Comparison of ENCODE assay signal across 23 mouse cellular contexts in genomic region chr1:178419608-178420007, GRCm38 (mm10). TPM values are rescaled to one million over a fixed set of nuclear protein-coding genes. Genes with fewer than 3 reads are reported as not detected.
DNase-seq lines count a peak whose midpoint lies in the region; ATAC-seq and TF ChIP-seq lines count a peak whose summit lies in the region.
"Had no signal": no experiment of that assay in that cellular context is flagged by ENCODE, and none has a peak within 500 bp of the region (broad histone marks: within the 10 kb centered on the region; RNA-seq: fewer than 3 reads in every experiment).

No protein-coding gene starts in this region.

- no peak overlapping the region for H3K27ac ChIP-seq in liver, postnatal 0 days (ENCODE audit: low read depth)
- no peak overlapping the region for H3K27ac ChIP-seq in liver, embryonic 12.5 days
- H3K27ac ChIP-seq: embryonic facial prominence, embryonic 10.5 days; embryonic facial prominence, embryonic 12.5 days; forebrain, embryonic 13.5 days; forebrain, embryonic 15.5 days had no signal

- no peak overlapping the region for H3K4me2 ChIP-seq in liver, postnatal 0 days (ENCODE audit: low read depth, low read length)
- no peak overlapping the region for H3K4me2 ChIP-seq in liver, embryonic 12.5 days
- H3K4me2 ChIP-seq: embryonic facial prominence, embryonic 12.5 days; forebrain, embryonic 13.5 days; forebrain, embryonic 15.5 days had no signal

- TF ChIP-seq EP300 in liver, postnatal 0 days (IDR thresholded peaks at IDR 0.05; ENCODE audit: low read depth), result no peak

- no peaks in the 10 kb centered on the region for H3K36me3 ChIP-seq in liver, postnatal 0 days (replicated peaks; ENCODE audit: insufficient read depth, low read length)
- H3K36me3 ChIP-seq in liver, embryonic 12.5 days, result no peaks in the 10 kb centered on the region
- H3K36me3 ChIP-seq: embryonic facial prominence, embryonic 10.5 days; embryonic facial prominence, embryonic 12.5 days; forebrain, embryonic 15.5 days; G1E had no signal

- 82% methylated on average over 2 of the region's 2 CpGs for WGBS in liver, postnatal 0 days (ENCODE audit: insufficient replicate concordance)
- 79% methylated on average over 2 of the region's 2 CpGs for WGBS in liver, embryonic 12.5 days (ENCODE audit: insufficient replicate concordance)

- no peak overlapping the region for H3K9ac ChIP-seq in liver, postnatal 0 days (replicated peaks)
- no peak overlapping the region for H3K9ac ChIP-seq in liver, embryonic 12.5 days
- H3K9ac ChIP-seq: embryonic facial prominence, embryonic 12.5 days; forebrain, embryonic 13.5 days; forebrain, embryonic 15.5 days had no signal

- H3K4me3 ChIP-seq in liver, postnatal 0 days (ENCODE audit: low read depth, low read length), result no peak overlapping the region
- H3K4me3 ChIP-seq in liver, embryonic 12.5 days, result no peak overlapping the region
- H3K4me3 ChIP-seq: embryonic facial prominence, embryonic 10.5 days; embryonic facial prominence, embryonic 12.5 days; forebrain, embryonic 13.5 days; forebrain, embryonic 15.5 days had no signal

- H3K4me1 ChIP-seq in liver, postnatal 0 days (ENCODE audit: insufficient read depth), result no peaks in the 10 kb centered on the region
- H3K4me1 ChIP-seq in liver, embryonic 12.5 days, result peaks cover 5% of the 10 kb centered on the region; the same call in 1 of the 2 replicates
- H3K4me1 ChIP-seq: embryonic facial prominence, embryonic 10.5 days; embryonic facial prominence, embryonic 12.5 days; forebrain, embryonic 13.5 days had no signal

- peak; percentile 30 for DNase-seq in kidney, adult 9 months
- no peak for DNase-seq in kidney, postnatal 36 days
- DNase-seq in liver, postnatal 0 days, result no peak
- no peak for DNase-seq in lung, postnatal 14 days
- DNase-seq in thymus, postnatal 36 days, result no peak
- DNase-seq: adrenal gland, adult 8-10 months; adrenal gland, postnatal 14 days; adrenal gland, postnatal 36 days; B cell, adult 2 months; cerebellum, adult 11-12 months; cerebellum, adult 2 months; cerebellum, adult 9-10 months; cerebellum, postnatal 10 days; cerebellum, postnatal 25 days had no signal

- no peak for TF ChIP-seq CTCF in liver, postnatal 0 days (IDR thresholded peaks at IDR 0.05; ENCODE audit: low read depth)

- no peaks in the 10 kb centered on the region for H3K9me3 ChIP-seq in liver, postnatal 0 days (ENCODE audit: low read length)
- no peaks in the 10 kb centered on the region for H3K9me3 ChIP-seq in liver, embryonic 12.5 days (replicated peaks)
- H3K9me3 ChIP-seq: embryonic facial prominence, embryonic 10.5 days; embryonic facial prominence, embryonic 12.5 days; forebrain, embryonic 13.5 days; forebrain, embryonic 15.5 days; G1E had no signal

- no peaks in the 10 kb centered on the region for H3K27me3 ChIP-seq in liver, postnatal 0 days (ENCODE audit: insufficient read depth, low read length)
- H3K27me3 ChIP-seq in liver, embryonic 12.5 days (replicated peaks), result no peaks in the 10 kb centered on the region
- H3K27me3 ChIP-seq: embryonic facial prominence, embryonic 12.5 days; forebrain, embryonic 13.5 days; forebrain, embryonic 15.5 days; Patski had no signal

- peak; percentile 36; the same call in 1 of the 2 replicates for ATAC-seq in liver, postnatal 0 days
- no peak for ATAC-seq in liver, embryonic 12.5 days
- peak; percentile 54; the same call in 1 of the 2 replicates for ATAC-seq in megakaryocyte, adult 5-6 weeks (ENCODE audit: poor library complexity, severe bottlenecking)
- ATAC-seq: activated CD4-positive, CD25-positive, alpha-beta regulatory T cell, adult 4 months; forebrain, embryonic 13.5 days; forebrain, embryonic 15.5 days; Patski had no signal

RNA-seq across cellular contexts. Expression of gene Efcab2, which starts 13.7 kb away (rescaled TPM):
- 2.0 and 2.3 TPM in 2 replicates for polyA plus RNA-seq in liver, postnatal 0 days (2015; fragmentation: Nextera tagmentation; extraction: Ambion mirVana)
- polyA plus RNA-seq in liver, embryonic 12.5 days (2016; fragmentation: Nextera tagmentation; extraction: Ambion mirVana), result 4.6 and 5.2 TPM in 2 replicates
- 0.80 and 1.2 TPM in 2 replicates for total RNA-seq in megakaryocyte, adult 5-6 weeks (2015)
- total RNA-seq in megakaryocyte, adult 5-6 weeks (2017), result 2.0 and 2.8 TPM in 2 replicates
